Mouse (Mus musculus): ENCODE data around the gene Lhb. TPM values are rescaled to one million over a fixed set of nuclear protein-coding genes. Genes with fewer than 3 reads are reported as not detected.
A peak's percentile ranks its signal among the peaks of the same experiment; 100 is the strongest.
"Not testable (repeated sequence)": the region's sequence is repeated elsewhere in the genome, so short reads cannot be mapped to it uniquely, and the experiment has no call there.

Gene Lhb
- polyA plus RNA-seq (2021) = 0.14 TPM

GRCm38 (mm10) chr7:45420615-45420919 is at the start of gene Lhb:
Gene Lhb (plus strand): TSS chr7:45420820.
- in situ Hi-C loops (cut with MboI; ENCODE audit: low pct_unique_long_range_greater_than_20kb) = no loop called here
- ChIA-PET CTCF (no interaction called here), POLR2A (no interaction called here)
- H3K27me3 ChIP-seq = no peaks in the 10 kb centered on the region
- DNase-seq (ENCODE audit: low read depth, low spot score) = no peak
- no peak for ATAC-seq
- TF ChIP-seq CTCF (IDR thresholded peaks at IDR 0.05) = no peak

- DNase-seq (ENCODE audit: low read depth, low spot score) (no peak), ATAC-seq (no peak)
- in situ Hi-C loops (cut with MboI; ENCODE audit: low pct_unique_long_range_greater_than_20kb) = no loop called here
- CTCF ChIA-PET = interaction anchor here (0.9 to 1.4 kb wide), 3 partner anchors 33 to 67 kb away, joined by 3 to 5 read pairs (median 4); partner anchors contain the start of gene Kcna7
- no peak for TF ChIP-seq CTCF (IDR thresholded peaks at IDR 0.05)
- no peaks in the 10 kb centered on the region for H3K27me3 ChIP-seq
- POLR2A ChIA-PET = no interaction called here
These were observed 48.2 kb upstream of the Lhb start for GRCm38 (mm10) chr7:45372371-45372770.

- in situ Hi-C loops (cut with MboI; ENCODE audit: low pct_unique_long_range_greater_than_20kb) = no loop called here
These were observed 46.0 kb upstream of the Lhb start for GRCm38 (mm10) chr7:45374620-45375019.

GRCm38 (mm10) chr7:45376057-45376456 is 44.6 kb upstream of the Lhb start:
- DNase-seq (ENCODE audit: low read depth, low spot score) (no peak), ATAC-seq (no peak)
- TF ChIP-seq CTCF (IDR thresholded peaks at IDR 0.05) = no peak
- in situ Hi-C loops (cut with MboI; ENCODE audit: low pct_unique_long_range_greater_than_20kb) = no loop called here
- ChIA-PET POLR2A (no interaction called here), CTCF (no interaction called here)
- H3K27me3 ChIP-seq = no peaks in the 10 kb centered on the region

More at GRCm38 (mm10) chr7:45374620-45375019, 46.0 kb upstream of the Lhb start:
- POLR2A ChIA-PET = no interaction called here
- CTCF ChIA-PET = no interaction called here
- ATAC-seq = no peak
- no peaks in the 10 kb centered on the region for H3K27me3 ChIP-seq
- DNase-seq (ENCODE audit: low read depth, low spot score) = no peak
- no peak for TF ChIP-seq CTCF (IDR thresholded peaks at IDR 0.05)

- no peaks in the 10 kb centered on the region for H3K27me3 ChIP-seq
- ChIA-PET CTCF (no interaction called here), POLR2A (no interaction called here)
- no peak for DNase-seq (ENCODE audit: low read depth, low spot score)
- in situ Hi-C loops (cut with MboI; ENCODE audit: low pct_unique_long_range_greater_than_20kb) = no loop called here
- no peak for TF ChIP-seq CTCF (IDR thresholded peaks at IDR 0.05)
- ATAC-seq = no peak
These were observed 34.5 kb upstream of the Lhb start for GRCm38 (mm10) chr7:45386077-45386476.

GRCm38 (mm10) chr7:45395129-45395541 is 25.5 kb upstream of the Lhb start:
- ChIA-PET POLR2A (interaction anchor here (0.6 to 1.2 kb wide), 2 partner anchors 13 to 131 kb away, joined by 3 read pairs; no protein-coding TSS in a partner anchor), CTCF (interaction anchor here (0.6 kb wide), 1 partner anchor 86 kb away, joined by 3 read pairs; no protein-coding TSS in a partner anchor)
- ATAC-seq = peak; percentile 68
- peak; percentile 28 for DNase-seq (ENCODE audit: low read depth, low spot score)
- no peaks in the 10 kb centered on the region for H3K27me3 ChIP-seq
- TF ChIP-seq CTCF (IDR thresholded peaks at IDR 0.05) = no peak
- in situ Hi-C loops (cut with MboI; ENCODE audit: low pct_unique_long_range_greater_than_20kb) = no loop called here

- no peaks in the 10 kb centered on the region for H3K27me3 ChIP-seq
- DNase-seq (ENCODE audit: low read depth, low spot score) = peak; percentile 99
- in situ Hi-C loops (cut with MboI; ENCODE audit: low pct_unique_long_range_greater_than_20kb) = no loop called here
- ChIA-PET CTCF (interaction anchor here (0.6 to 1.6 kb wide), 3 partner anchors 30 to 97 kb away, joined by 3 to 5 read pairs (median 5); no protein-coding TSS in a partner anchor), POLR2A (interaction anchor here (0.6 to 1.2 kb wide), 2 partner anchors 13 to 132 kb away, joined by 3 read pairs; no protein-coding TSS in a partner anchor)
- peak; percentile 93 for ATAC-seq
- no peak for TF ChIP-seq CTCF (IDR thresholded peaks at IDR 0.05)
These were observed 24.9 kb upstream of the Lhb start, which contains the start of gene Snrnp70 for GRCm38 (mm10) chr7:45395578-45396336. Gene Snrnp70 (minus strand): TSS chr7:45395742.

GRCm38 (mm10) chr7:45396337-45396775 is 24.3 kb upstream of the Lhb start:
- in situ Hi-C loops (cut with MboI; ENCODE audit: low pct_unique_long_range_greater_than_20kb); DNase-seq (ENCODE audit: low read depth, low spot score); ATAC-seq; POLR2A ChIA-PET; H3K27me3 ChIP-seq: not testable (repeated sequence)
- CTCF ChIA-PET = interaction anchor here (1.4 to 1.6 kb wide), 2 partner anchors 31 to 97 kb away, joined by 5 read pairs; no protein-coding TSS in a partner anchor
- peak; percentile 62 for TF ChIP-seq CTCF (IDR thresholded peaks at IDR 0.05)

GRCm38 (mm10) chr7:45396787-45397186 is 23.8 kb upstream of the Lhb start:
- CTCF ChIA-PET = interaction anchor here (0.7 to 1.6 kb wide), 3 partner anchors 31 to 98 kb away, joined by 3 to 5 read pairs (median 5); no protein-coding TSS in a partner anchor
- TF ChIP-seq CTCF (IDR thresholded peaks at IDR 0.05) = no peak
- ATAC-seq (no peak), DNase-seq (ENCODE audit: low read depth, low spot score) (no peak)
- no peaks in the 10 kb centered on the region for H3K27me3 ChIP-seq
- in situ Hi-C loops (cut with MboI; ENCODE audit: low pct_unique_long_range_greater_than_20kb) = no loop called here
- POLR2A ChIA-PET = no interaction called here

- POLR2A ChIA-PET = interaction anchor here (2.0 kb wide), 1 partner anchor 17 kb away, joined by 4 read pairs; no protein-coding TSS in a partner anchor
These were observed 19.0 kb upstream of the Lhb start for GRCm38 (mm10) chr7:45401521-45402085.

More at GRCm38 (mm10) chr7:45401521-45402085, 19.0 kb upstream of the Lhb start:
- peaks cover 7% of the 10 kb centered on the region for H3K27me3 ChIP-seq
- no peak for DNase-seq (ENCODE audit: low read depth, low spot score)
- CTCF ChIA-PET = interaction anchor here (2.5 kb wide), 1 partner anchor 101 kb away, joined by 5 read pairs; no protein-coding TSS in a partner anchor
- no peak for TF ChIP-seq CTCF (IDR thresholded peaks at IDR 0.05)
- in situ Hi-C loops (cut with MboI; ENCODE audit: low pct_unique_long_range_greater_than_20kb) = loop anchor here (10.0 kb wide), 1 partner anchor 97 kb away; no protein-coding TSS in a partner anchor
- no peak for ATAC-seq
